Mouse (Mus musculus) yolk sac, embryonic 10.5 days (tissue): ENCODE measurements at regions not wholly inside any gene's neighbourhood (a gene's known extent, or its start where the extent isn't known, plus 50 kb on each side); places are given as distances from the start of the nearest gene placed in this dataset.

Experiments used
- DNase-seq: peaks from one replicate; pipeline ENCODE4 v3.0.0-alpha.2; 2017; ENCODE audit warnings: low spot score

GRCm38 (mm10) chr14:33864796-33865195, 58.6 kb upstream of the Gdf10 start:
- peak; percentile 3 for DNase-seq

- no peak for DNase-seq
These were observed 57.6 kb upstream of the Gdf10 start for GRCm38 (mm10) chr14:33865746-33866145.

GRCm38 (mm10) chr14:33867674-33868073, 55.7 kb upstream of the Gdf10 start:
- no peak for DNase-seq
